Mouse (Mus musculus) heart, postnatal 4 days (tissue): ENCODE measurements around the gene Lfng. TPM values are rescaled to one million over a fixed set of nuclear protein-coding genes. Genes with fewer than 3 reads are reported as not detected.

ENCODE experiments used
- DNase-seq: peaks from one replicate; pipeline ENCODE4 v3.0.0; 2021
- total RNA-seq, 2 experiments: library from RNA; stranded (reverse); gene quantifications; 2 replicates each; pipeline ENCODE4 v1.2.3; 2021

The Lfng gene
- total RNA-seq, 2 experiments from 2014 or later: 11.6 to 12.1 TPM

- DNase-seq: no peak
These were observed 9.6 kb downstream of the Lfng start for GRCm38 (mm10) chr5:140616691-140617090.

- DNase-seq: no peak
These were observed 10.6 kb downstream of the Lfng start for GRCm38 (mm10) chr5:140617714-140618113.

- peak; percentile 87 for DNase-seq
These were observed 12.1 kb downstream of the Lfng start for GRCm38 (mm10) chr5:140619151-140619771.

- DNase-seq: no peak
These were observed 13.0 kb downstream of the Lfng start for GRCm38 (mm10) chr5:140619895-140620736.

- DNase-seq: no peak
These were observed 14.0 kb downstream of the Lfng start for GRCm38 (mm10) chr5:140621092-140621491.

- no peak for DNase-seq
These were observed 14.4 kb downstream of the Lfng start for GRCm38 (mm10) chr5:140621517-140621916.

GRCm38 (mm10) chr5:140622978-140623670 lies 16.0 kb downstream of the Lfng start:
- DNase-seq: no peak

- no peak for DNase-seq
These were observed 16.7 kb downstream of the Lfng start for GRCm38 (mm10) chr5:140623791-140624190.

GRCm38 (mm10) chr5:140624238-140624637 lies 17.1 kb downstream of the Lfng start:
- DNase-seq: no peak

GRCm38 (mm10) chr5:140624961-140625360 lies 17.8 kb downstream of the Lfng start:
- no peak for DNase-seq

GRCm38 (mm10) chr5:140627580-140627979 lies 20.5 kb downstream of the Lfng start:
- DNase-seq: no peak

GRCm38 (mm10) chr5:140628995-140629394 lies 21.9 kb downstream of the Lfng start:
- DNase-seq: peak; percentile 47

GRCm38 (mm10) chr5:140633432-140633831 lies 26.3 kb downstream of the Lfng start:
- no peak for DNase-seq

GRCm38 (mm10) chr5:140634798-140635722 lies 27.9 kb downstream of the Lfng start:
- no peak for DNase-seq

GRCm38 (mm10) chr5:140636316-140637057 lies 29.4 kb downstream of the Lfng start:
- DNase-seq: no peak

- DNase-seq: no peak
These were observed 29.9 kb downstream of the Lfng start for GRCm38 (mm10) chr5:140637058-140637410.

GRCm38 (mm10) chr5:140637989-140638388 lies 30.9 kb downstream of the Lfng start:
- DNase-seq: no peak

- DNase-seq: no peak
These were observed 31.4 kb downstream of the Lfng start for GRCm38 (mm10) chr5:140638484-140638883.

- no peak for DNase-seq
These were observed 32.2 kb downstream of the Lfng start for GRCm38 (mm10) chr5:140639312-140639711.

- DNase-seq: peak; percentile 70
These were observed 32.8 kb downstream of the Lfng start for GRCm38 (mm10) chr5:140639871-140640270.

- DNase-seq: no peak
These were observed 33.7 kb downstream of the Lfng start for GRCm38 (mm10) chr5:140640812-140641211.
